Mouse (Mus musculus) urinary bladder, adult 18-20 months (tissue): ENCODE data around the gene Gm28551.

ENCODE experiments used
- DNase-seq, 2 experiments: peaks; one replicate each; pipeline ENCODE4 v3.0.0; 2022; ENCODE audit warnings: low spot score in 2 of 2, mixed read lengths in 2 of 2

Gm28551 gene

GRCm38 (mm10) chr1:53291197-53291596 lies 61.3 kb downstream of the Gm28551 start:
- no peak for DNase-seq
